Mouse (Mus musculus): ENCODE results near the gene Suco.

GRCm38 (mm10) chr1:161894126-161894525 lies 17.6 kb upstream of the Suco start:
- no peak for TF ChIP-seq CTCF (IDR thresholded peaks at IDR 0.05)
- TF ChIP-seq EP300 (IDR thresholded peaks at IDR 0.05) = no peak
